Mouse (Mus musculus): ENCODE results near the gene Vti1a. TPM values are rescaled to one million over a fixed set of nuclear protein-coding genes. Genes with fewer than 3 reads are reported as not detected.
A peak's percentile ranks its signal among the peaks of the same experiment; 100 is the strongest.

Gene Vti1a
- polyA plus RNA-seq, 1 experiment from 2014 or later = 22.8 TPM

- H3K27ac ChIP-seq (ENCODE audit: low read depth, low read length) = no peak overlapping the region
- no peak overlapping the region for H3K4me2 ChIP-seq (ENCODE audit: low read length)
- ATAC-seq (no peak), DNase-seq (ENCODE audit: low spot score) (no peak)
- H3K4me1 ChIP-seq (ENCODE audit: control insufficient read depth, insufficient read depth, low read length) = peaks cover 7% of the 10 kb centered on the region; the same call in 1 of the 2 replicates
- WGBS = 43% methylated on average over 6 of the region's 6 CpGs
- no peaks in the 10 kb centered on the region for H3K27me3 ChIP-seq (replicated peaks; ENCODE audit: control insufficient read depth, insufficient read depth, low read length)
- no peaks in the 10 kb centered on the region for H3K9me3 ChIP-seq (replicated peaks; ENCODE audit: control insufficient read depth, low read length)
- H3K36me3 ChIP-seq (ENCODE audit: control insufficient read depth, insufficient read depth, low read length) = no peaks in the 10 kb centered on the region
- no peak overlapping the region for H3K4me3 ChIP-seq (ENCODE audit: low read depth, low read length)
- no peak overlapping the region for H3K9ac ChIP-seq (ENCODE audit: low read length)
Observed at GRCm38 (mm10) chr19:55408486-55408885, 92.4 kb downstream of the Vti1a start.

- DNase-seq (ENCODE audit: low spot score) = peak; percentile 58
- Histone ChIP-seq H3K27me3 (replicated peaks; ENCODE audit: control insufficient read depth, insufficient read depth, low read length) (no peaks in the 10 kb centered on the region), H3K4me3 (ENCODE audit: low read depth, low read length) (no peak overlapping the region), H3K36me3 (ENCODE audit: control insufficient read depth, insufficient read depth, low read length) (no peaks in the 10 kb centered on the region), H3K9me3 (replicated peaks; ENCODE audit: control insufficient read depth, low read length) (no peaks in the 10 kb centered on the region), H3K4me1 (ENCODE audit: control insufficient read depth, insufficient read depth, low read length) (peaks cover 7% of the 10 kb centered on the region; the same call in 1 of the 2 replicates), H3K9ac (ENCODE audit: low read length) (no peak overlapping the region), H3K27ac (ENCODE audit: low read depth, low read length) (peak overlapping the region; percentile 27; the same call in 1 of the 2 replicates), H3K4me2 (ENCODE audit: low read length) (no peak overlapping the region)
- 53% methylated on average over 11 of the region's 11 CpGs for WGBS
- 0 out of 2 replicates have a peak, but pooled peaks have one; percentile 29 for ATAC-seq
Observed at GRCm38 (mm10) chr19:55411415-55411814, 95.3 kb downstream of the Vti1a start.

- Histone ChIP-seq H3K4me1 (ENCODE audit: control insufficient read depth, insufficient read depth, low read length) (peaks cover 7% of the 10 kb centered on the region; the same call in 1 of the 2 replicates), H3K36me3 (ENCODE audit: control insufficient read depth, insufficient read depth, low read length) (no peaks in the 10 kb centered on the region), H3K4me3 (ENCODE audit: low read depth, low read length) (no peak overlapping the region), H3K27me3 (replicated peaks; ENCODE audit: control insufficient read depth, insufficient read depth, low read length) (no peaks in the 10 kb centered on the region), H3K4me2 (ENCODE audit: low read length) (no peak overlapping the region), H3K9me3 (replicated peaks; ENCODE audit: control insufficient read depth, low read length) (no peaks in the 10 kb centered on the region), H3K27ac (ENCODE audit: low read depth, low read length) (peak overlapping the region; percentile 27; the same call in 1 of the 2 replicates), H3K9ac (ENCODE audit: low read length) (no peak overlapping the region)
- 44% methylated on average over 2 of the region's 2 CpGs for WGBS
- ATAC-seq = no peak
- no peak for DNase-seq (ENCODE audit: low spot score)
Observed at GRCm38 (mm10) chr19:55411894-55412293, 95.8 kb downstream of the Vti1a start.

GRCm38 (mm10) chr19:55414050-55414449, 98.0 kb downstream of the Vti1a start:
- no peak overlapping the region for H3K4me2 ChIP-seq (ENCODE audit: low read length)
- H3K9ac ChIP-seq (ENCODE audit: low read length) = no peak overlapping the region
- ATAC-seq = peak; percentile 72; the same call in 1 of the 2 replicates
- no peak overlapping the region for H3K27ac ChIP-seq (ENCODE audit: low read depth, low read length)
- H3K9me3 ChIP-seq (replicated peaks; ENCODE audit: control insufficient read depth, low read length) = no peaks in the 10 kb centered on the region
- no peaks in the 10 kb centered on the region for H3K36me3 ChIP-seq (ENCODE audit: control insufficient read depth, insufficient read depth, low read length)
- DNase-seq (ENCODE audit: low spot score) = peak; percentile 89
- no peaks in the 10 kb centered on the region for H3K27me3 ChIP-seq (replicated peaks; ENCODE audit: control insufficient read depth, insufficient read depth, low read length)
- H3K4me1 ChIP-seq (ENCODE audit: control insufficient read depth, insufficient read depth, low read length) = peaks cover 7% of the 10 kb centered on the region; the same call in 1 of the 2 replicates
- H3K4me3 ChIP-seq (ENCODE audit: low read depth, low read length) = no peak overlapping the region
- WGBS = 20% methylated on average over 8 of the region's 8 CpGs

GRCm38 (mm10) chr19:55418756-55419155, 102.7 kb downstream of the Vti1a start:
- Histone ChIP-seq H3K4me2 (ENCODE audit: low read length) (no peak overlapping the region), H3K4me1 (ENCODE audit: control insufficient read depth, insufficient read depth, low read length) (peaks cover 16% of the 10 kb centered on the region), H3K9me3 (replicated peaks; ENCODE audit: control insufficient read depth, low read length) (no peaks in the 10 kb centered on the region), H3K27ac (ENCODE audit: low read depth, low read length) (no peak overlapping the region), H3K36me3 (ENCODE audit: control insufficient read depth, insufficient read depth, low read length) (no peaks in the 10 kb centered on the region), H3K9ac (ENCODE audit: low read length) (no peak overlapping the region), H3K27me3 (replicated peaks; ENCODE audit: control insufficient read depth, insufficient read depth, low read length) (no peaks in the 10 kb centered on the region), H3K4me3 (ENCODE audit: low read depth, low read length) (no peak overlapping the region)
- no peak for ATAC-seq
- WGBS = 43% methylated on average over 3 of the region's 3 CpGs
- no peak for DNase-seq (ENCODE audit: low spot score)

GRCm38 (mm10) chr19:55419961-55420360, 103.9 kb downstream of the Vti1a start:
- H3K27me3 ChIP-seq (replicated peaks; ENCODE audit: control insufficient read depth, insufficient read depth, low read length) = no peaks in the 10 kb centered on the region
- no peaks in the 10 kb centered on the region for H3K9me3 ChIP-seq (replicated peaks; ENCODE audit: control insufficient read depth, low read length)
- ATAC-seq (no peak), DNase-seq (ENCODE audit: low spot score) (no peak)
- H3K27ac ChIP-seq (ENCODE audit: low read depth, low read length) = no peak overlapping the region
- 51% methylated on average over 3 of the region's 3 CpGs for WGBS
- no peak overlapping the region for H3K4me3 ChIP-seq (ENCODE audit: low read depth, low read length)
- no peaks in the 10 kb centered on the region for H3K36me3 ChIP-seq (ENCODE audit: control insufficient read depth, insufficient read depth, low read length)
- H3K9ac ChIP-seq (ENCODE audit: low read length) = no peak overlapping the region
- peaks cover 16% of the 10 kb centered on the region for H3K4me1 ChIP-seq (ENCODE audit: control insufficient read depth, insufficient read depth, low read length)
- no peak overlapping the region for H3K4me2 ChIP-seq (ENCODE audit: low read length)

GRCm38 (mm10) chr19:55421816-55422215, 105.7 kb downstream of the Vti1a start:
- ATAC-seq = no peak
- no peak overlapping the region for H3K27ac ChIP-seq (ENCODE audit: low read depth, low read length)
- H3K36me3 ChIP-seq (ENCODE audit: control insufficient read depth, insufficient read depth, low read length) = no peaks in the 10 kb centered on the region
- peaks cover 16% of the 10 kb centered on the region for H3K4me1 ChIP-seq (ENCODE audit: control insufficient read depth, insufficient read depth, low read length)
- H3K9ac ChIP-seq (ENCODE audit: low read length) = no peak overlapping the region
- H3K4me2 ChIP-seq (ENCODE audit: low read length) = no peak overlapping the region
- H3K4me3 ChIP-seq (ENCODE audit: low read depth, low read length) = no peak overlapping the region
- H3K9me3 ChIP-seq (replicated peaks; ENCODE audit: control insufficient read depth, low read length) = no peaks in the 10 kb centered on the region
- 72% methylated on average over 5 of the region's 5 CpGs for WGBS
- DNase-seq (ENCODE audit: low spot score) = no peak
- no peaks in the 10 kb centered on the region for H3K27me3 ChIP-seq (replicated peaks; ENCODE audit: control insufficient read depth, insufficient read depth, low read length)

GRCm38 (mm10) chr19:55422311-55423064, 106.4 kb downstream of the Vti1a start:
- no peak overlapping the region for H3K4me3 ChIP-seq (ENCODE audit: low read depth, low read length)
- no peaks in the 10 kb centered on the region for H3K9me3 ChIP-seq (replicated peaks; ENCODE audit: control insufficient read depth, low read length)
- no peak overlapping the region for H3K4me2 ChIP-seq (ENCODE audit: low read length)
- 0 out of 2 replicates have a peak overlapping the region, but pooled peaks have one; percentile 7 for H3K27ac ChIP-seq (ENCODE audit: low read depth, low read length)
- no peaks in the 10 kb centered on the region for H3K27me3 ChIP-seq (replicated peaks; ENCODE audit: control insufficient read depth, insufficient read depth, low read length)
- no peaks in the 10 kb centered on the region for H3K36me3 ChIP-seq (ENCODE audit: control insufficient read depth, insufficient read depth, low read length)
- H3K9ac ChIP-seq (ENCODE audit: low read length) = no peak overlapping the region
- ATAC-seq (peak; percentile 59), DNase-seq (ENCODE audit: low spot score) (peak; percentile 64)
- peaks cover 16% of the 10 kb centered on the region for H3K4me1 ChIP-seq (ENCODE audit: control insufficient read depth, insufficient read depth, low read length)
- WGBS = 12% methylated on average over 18 of the region's 18 CpGs

- ATAC-seq (peak; percentile 65; the same call in 1 of the 2 replicates), DNase-seq (ENCODE audit: low spot score) (peak; percentile 42)
- H3K27me3 ChIP-seq (replicated peaks; ENCODE audit: control insufficient read depth, insufficient read depth, low read length) = no peaks in the 10 kb centered on the region
- H3K36me3 ChIP-seq (ENCODE audit: control insufficient read depth, insufficient read depth, low read length) = no peaks in the 10 kb centered on the region
- 34% methylated on average over 11 of the region's 11 CpGs for WGBS
- H3K4me3 ChIP-seq (ENCODE audit: low read depth, low read length) = no peak overlapping the region
- no peak overlapping the region for H3K4me2 ChIP-seq (ENCODE audit: low read length)
- peaks cover 16% of the 10 kb centered on the region for H3K4me1 ChIP-seq (ENCODE audit: control insufficient read depth, insufficient read depth, low read length)
- H3K27ac ChIP-seq (ENCODE audit: low read depth, low read length) = no peak overlapping the region
- H3K9me3 ChIP-seq (replicated peaks; ENCODE audit: control insufficient read depth, low read length) = no peaks in the 10 kb centered on the region
- H3K9ac ChIP-seq (ENCODE audit: low read length) = no peak overlapping the region
Observed at GRCm38 (mm10) chr19:55423065-55423716, 107.1 kb downstream of the Vti1a start.
